Mouse (Mus musculus): ENCODE measurements around the gene Adamtsl4. TPM values are rescaled to one million over a fixed set of nuclear protein-coding genes. Genes with fewer than 3 reads are reported as not detected.

The Adamtsl4 gene
- polyA plus RNA-seq (2012; rRNA removed) = 0.76 and 2.1 TPM in 2 replicates

DNA sequence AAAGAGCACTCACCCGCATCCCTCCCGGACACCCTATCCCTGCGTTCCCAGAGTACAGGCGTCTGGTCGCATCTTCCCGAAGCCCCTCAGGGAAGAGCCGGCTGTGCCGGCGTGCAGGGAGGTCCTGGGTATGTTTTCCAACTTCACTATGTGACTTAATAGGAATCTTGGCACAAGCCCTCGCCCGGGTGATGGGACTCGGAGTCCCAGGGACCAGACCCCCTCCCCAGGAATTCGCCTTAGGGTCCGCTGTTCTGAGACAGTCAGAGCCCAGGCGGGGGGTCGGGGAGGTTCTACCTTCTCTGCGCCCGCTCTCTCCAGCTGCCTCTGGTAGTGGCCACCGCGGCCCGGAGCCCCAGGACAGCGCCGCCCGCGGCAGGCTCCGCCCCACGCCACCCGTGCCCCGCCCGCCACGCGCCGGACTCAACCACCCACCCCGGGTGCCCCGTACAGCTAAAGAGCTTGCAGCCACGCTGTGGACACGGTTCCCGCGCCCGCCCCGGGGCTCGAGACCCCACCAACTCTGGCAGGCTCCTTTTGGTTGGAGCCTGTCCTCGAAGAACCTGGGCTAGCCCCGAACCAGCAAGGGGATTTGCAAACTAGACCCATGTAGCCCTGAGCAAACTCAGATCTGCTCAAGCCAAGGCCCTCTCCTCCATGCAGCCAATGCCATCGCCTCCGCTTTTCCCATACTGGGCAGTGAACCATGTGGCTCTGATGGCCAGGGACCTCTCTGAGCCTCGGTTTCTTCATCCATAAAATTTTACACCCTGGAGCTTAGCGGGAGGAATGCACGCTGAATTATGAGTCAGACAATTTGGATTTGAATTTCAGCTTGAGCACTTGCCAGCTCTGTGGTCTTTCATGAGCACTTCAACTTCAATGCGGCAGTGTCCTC, at the start of gene Adamtsl4:
TSS of gene Adamtsl4 (minus strand) at position 394 of the 898 bp plus-strand sequence.

DNA sequence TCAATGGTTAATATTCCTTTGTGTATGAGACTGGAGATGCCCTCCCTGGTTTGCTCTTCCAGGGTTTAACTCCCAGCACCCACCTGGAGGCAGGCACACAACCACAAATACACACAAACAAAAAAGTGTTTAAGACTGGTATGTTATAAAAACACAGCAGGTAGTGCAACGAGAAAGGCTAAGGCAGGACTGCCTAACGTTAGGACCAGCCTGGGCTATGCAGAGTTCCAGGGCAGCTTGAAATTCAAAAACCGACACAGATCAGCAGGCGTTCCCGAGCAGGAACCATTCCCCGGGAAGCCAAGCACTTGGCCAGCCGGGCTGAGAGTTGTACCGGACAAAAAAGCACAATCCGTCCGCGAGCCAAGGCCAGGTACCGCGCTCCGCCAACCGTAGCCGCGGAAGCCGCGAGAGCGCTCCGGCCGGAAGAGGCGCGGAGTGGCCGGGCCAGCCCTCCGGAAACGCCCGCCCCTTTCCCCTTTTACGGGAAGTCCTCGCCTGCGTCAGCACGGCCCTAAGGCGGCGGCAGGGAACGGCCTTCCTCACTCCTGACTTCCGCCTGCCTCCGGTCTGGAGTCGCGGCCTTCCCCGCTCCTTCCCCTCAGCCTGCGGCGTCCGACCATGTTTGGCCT, 29.4 kb downstream of the Adamtsl4 start, which contains the start of gene Mcl1:
TSS of gene Mcl1 (plus strand) at position 553 of the 632 bp plus-strand sequence.

Other genes with a start within 250 kb of the Adamtsl4 start
- 5.9 and 35.0 TPM in 2 replicates for gene Ctsk, start 188.7 kb downstream of the Adamtsl4 start, polyA plus RNA-seq (2012; rRNA removed)
- gene Ctss, start 161.1 kb downstream of the Adamtsl4 start, polyA plus RNA-seq (2012; rRNA removed) = 8.8 and 9.2 TPM in 2 replicates
- gene Hormad1, start 128.2 kb downstream of the Adamtsl4 start, polyA plus RNA-seq (2012; rRNA removed) = not detected in 2 replicates
- 19.3 and 20.7 TPM in 2 replicates for gene Golph3l, start 99.0 kb downstream of the Adamtsl4 start, polyA plus RNA-seq (2012; rRNA removed)
- 47.0 and 50.6 TPM in 2 replicates for gene Ensa, start 62.9 kb downstream of the Adamtsl4 start, polyA plus RNA-seq (2012; rRNA removed)
- 62.9 and 66.1 TPM in 2 replicates for gene Mcl1, start 29.1 kb downstream of the Adamtsl4 start, polyA plus RNA-seq (2012; rRNA removed)
- 13.4 and 56.2 TPM in 2 replicates for gene Ecm1, start 51.7 kb upstream of the Adamtsl4 start, polyA plus RNA-seq (2012; rRNA removed)
- gene Tars2, start 72.3 kb upstream of the Adamtsl4 start, polyA plus RNA-seq (2012; rRNA removed) = 39.4 and 42.8 TPM in 2 replicates
- 21.7 TPM in 2 replicates for gene Rprd2, start 130.9 kb upstream of the Adamtsl4 start, polyA plus RNA-seq (2012; rRNA removed)
- 36.0 and 36.2 TPM in 2 replicates for gene Prpf3, start 168.0 kb upstream of the Adamtsl4 start, polyA plus RNA-seq (2012; rRNA removed)
- 190 and 193 TPM in 2 replicates for gene Mrps21, start 183.6 kb upstream of the Adamtsl4 start, polyA plus RNA-seq (2012; rRNA removed)
- gene Ciart, start 194.3 kb upstream of the Adamtsl4 start, polyA plus RNA-seq (2012; rRNA removed) = 4.1 and 5.3 TPM in 2 replicates
- gene BC028528, start 204.1 kb upstream of the Adamtsl4 start, polyA plus RNA-seq (2012; rRNA removed) = 13.9 and 15.2 TPM in 2 replicates
- 96.5 and 101 TPM in 2 replicates for gene Aph1a, start 206.1 kb upstream of the Adamtsl4 start, polyA plus RNA-seq (2012; rRNA removed)
- gene Car14, start 216.8 kb upstream of the Adamtsl4 start, polyA plus RNA-seq (2012; rRNA removed) = 4.0 and 5.7 TPM in 2 replicates
- gene Anp32e, start 241.3 kb upstream of the Adamtsl4 start, polyA plus RNA-seq (2012; rRNA removed) = 79.1 and 84.3 TPM in 2 replicates

All from central nervous system, embryonic 18 days (tissue).